Mouse (Mus musculus): ENCODE measurements around the gene Myo1e. TPM values are rescaled to one million over a fixed set of nuclear protein-coding genes. Genes with fewer than 3 reads are reported as not detected.
A peak's percentile ranks its signal among the peaks of the same experiment; 100 is the strongest.

Myo1e gene
- polyA plus RNA-seq, 1 experiment from 2014 or later, result 12.2 TPM

DNA sequence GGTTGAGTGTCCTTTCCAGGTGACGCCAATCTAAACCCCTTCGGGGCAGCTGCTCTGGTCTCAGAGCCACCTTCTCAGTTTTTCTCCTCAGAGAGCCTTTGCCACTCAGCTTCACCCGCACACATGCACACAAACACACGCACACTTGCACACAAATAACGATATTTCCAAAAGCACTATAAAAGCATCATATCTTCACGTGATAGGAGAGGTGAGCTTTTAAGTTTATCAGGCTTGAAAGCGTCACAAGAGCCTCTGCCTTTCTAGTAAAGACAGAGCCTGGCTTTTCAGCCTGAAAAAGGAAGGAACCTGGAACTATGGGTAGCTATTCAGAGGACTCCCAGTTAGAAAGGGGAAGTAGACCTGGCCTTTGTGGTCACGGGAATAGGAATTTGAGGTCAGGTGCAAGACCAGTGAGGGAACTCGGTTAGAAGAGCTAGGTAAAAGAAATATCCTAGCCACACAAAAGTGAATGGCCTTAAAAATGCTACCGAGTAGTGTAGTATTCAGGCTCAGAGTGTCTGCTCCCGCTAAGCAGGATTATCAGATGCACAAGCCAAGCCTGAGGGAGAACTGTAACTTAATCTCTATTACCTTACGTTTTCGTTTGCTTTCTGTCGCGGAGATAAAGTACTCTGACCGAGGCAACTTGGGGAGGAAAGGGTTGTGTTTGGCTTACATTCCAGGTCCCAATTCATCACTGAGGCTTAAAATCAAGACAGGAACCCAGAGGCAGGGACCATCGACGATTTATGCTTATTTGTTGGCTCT, 178.0 kb downstream of the Myo1e start:
- no peak for ATAC-seq (replicated peaks; ENCODE audit: extremely low read depth, insufficient read depth, low FRiP score)
- Histone ChIP-seq H3K4me3 (ENCODE audit: low read length) (no peak overlapping the region), H3K9ac (ENCODE audit: low read length) (no peak overlapping the region), H3K9me3 (replicated peaks; ENCODE audit: control insufficient read depth, low read length) (no peaks in the 10 kb centered on the region), H3K4me1 (ENCODE audit: control insufficient read depth, insufficient read depth, low read length) (0 out of 2 replicates have a peak, but pooled peaks cover 2% of the 10 kb centered on the region), H3K27ac (ENCODE audit: low read length) (no peak overlapping the region), H3K36me3 (ENCODE audit: control insufficient read depth, insufficient read depth) (peaks cover 7% of the 10 kb centered on the region), H3K4me2 (ENCODE audit: low read depth, low read length) (no peak overlapping the region), H3K27me3 (ENCODE audit: control insufficient read depth, insufficient read depth, low read length) (no peaks in the 10 kb centered on the region)
- WGBS, result 74% methylated on average over 18 of the region's 18 CpGs

DNA sequence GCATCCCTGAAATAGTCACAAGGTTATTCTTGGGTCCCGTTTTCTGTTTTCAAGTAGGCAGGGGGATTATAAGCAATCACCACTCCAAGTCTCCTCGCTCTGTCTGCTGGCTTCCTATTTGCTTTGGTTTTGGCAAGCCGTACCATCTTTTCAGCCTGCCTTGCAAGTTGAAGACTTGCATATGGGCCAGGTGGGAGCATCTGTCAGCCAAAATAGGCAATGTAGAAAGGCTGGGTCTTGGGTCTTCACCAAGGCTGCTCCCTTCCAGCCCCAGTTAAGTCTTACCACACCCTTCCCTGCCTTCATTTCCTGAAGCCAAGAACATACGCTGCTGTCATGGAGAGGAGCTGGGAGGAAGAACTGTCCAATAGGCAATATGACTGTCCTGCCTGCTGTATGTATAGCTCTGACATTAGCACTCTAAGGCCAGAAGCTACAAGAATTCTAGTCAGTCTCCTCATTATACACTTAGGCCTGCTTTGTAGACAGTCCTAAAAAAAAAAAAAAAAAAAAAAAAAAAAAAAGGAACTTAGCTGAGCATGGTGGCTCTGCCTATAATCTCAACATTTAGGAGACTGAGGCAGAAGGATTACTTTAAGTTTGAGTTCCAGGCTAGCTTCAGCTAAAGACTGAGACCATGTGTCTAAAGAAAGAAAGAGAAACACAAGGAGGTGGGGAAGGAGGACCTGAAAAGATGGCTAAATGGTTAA, 180.4 kb downstream of the Myo1e start:
- 79% methylated on average over 4 of the region's 4 CpGs for WGBS
- no peak for ATAC-seq (replicated peaks; ENCODE audit: extremely low read depth, insufficient read depth, low FRiP score)
- no peak overlapping the region for H3K9ac ChIP-seq (ENCODE audit: low read length)
- H3K36me3 ChIP-seq (ENCODE audit: control insufficient read depth, insufficient read depth), result peaks cover 4% of the 10 kb centered on the region
- 0 out of 2 replicates have a peak, but pooled peaks cover 2% of the 10 kb centered on the region for H3K4me1 ChIP-seq (ENCODE audit: control insufficient read depth, insufficient read depth, low read length)
- no peaks in the 10 kb centered on the region for H3K9me3 ChIP-seq (replicated peaks; ENCODE audit: control insufficient read depth, low read length)
- no peak overlapping the region for H3K27ac ChIP-seq (ENCODE audit: low read length)
- H3K27me3 ChIP-seq (ENCODE audit: control insufficient read depth, insufficient read depth, low read length), result no peaks in the 10 kb centered on the region
- no peak overlapping the region for H3K4me2 ChIP-seq (ENCODE audit: low read depth, low read length)
- no peak overlapping the region for H3K4me3 ChIP-seq (ENCODE audit: low read length)

DNA sequence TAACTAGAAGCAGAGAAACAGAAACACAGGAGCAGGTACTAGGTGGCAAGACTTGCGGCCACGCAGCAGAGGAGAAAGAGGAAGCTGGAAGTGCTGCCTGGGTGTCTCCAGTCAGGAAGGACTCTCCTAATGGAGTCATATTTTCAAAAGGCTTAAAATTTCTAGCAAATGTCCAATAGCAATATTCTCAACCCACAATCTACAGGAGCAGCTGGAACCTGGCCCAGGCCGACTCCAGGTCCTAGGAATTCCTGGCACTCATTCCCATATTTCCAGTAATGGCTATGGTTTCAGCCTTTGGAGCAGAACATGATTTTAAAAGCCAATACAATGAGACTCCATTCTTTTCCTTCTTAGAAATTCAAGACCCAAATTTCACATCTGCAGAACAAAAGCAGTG, 182.4 kb downstream of the Myo1e start:
- ATAC-seq (replicated peaks; ENCODE audit: extremely low read depth, insufficient read depth, low FRiP score), result no peak
- WGBS, result 64% methylated on average over 3 of the region's 3 CpGs
- H3K36me3 ChIP-seq (ENCODE audit: control insufficient read depth, insufficient read depth), result no peaks in the 10 kb centered on the region
- H3K4me3 ChIP-seq (ENCODE audit: low read length), result no peak overlapping the region
- H3K4me2 ChIP-seq (ENCODE audit: low read depth, low read length), result no peak overlapping the region
- H3K9me3 ChIP-seq (replicated peaks; ENCODE audit: control insufficient read depth, low read length), result no peaks in the 10 kb centered on the region
- no peak overlapping the region for H3K9ac ChIP-seq (ENCODE audit: low read length)
- no peak overlapping the region for H3K27ac ChIP-seq (ENCODE audit: low read length)
- H3K4me1 ChIP-seq (ENCODE audit: control insufficient read depth, insufficient read depth, low read length), result 0 out of 2 replicates have a peak, but pooled peaks cover 2% of the 10 kb centered on the region
- no peaks in the 10 kb centered on the region for H3K27me3 ChIP-seq (ENCODE audit: control insufficient read depth, insufficient read depth, low read length)

DNA sequence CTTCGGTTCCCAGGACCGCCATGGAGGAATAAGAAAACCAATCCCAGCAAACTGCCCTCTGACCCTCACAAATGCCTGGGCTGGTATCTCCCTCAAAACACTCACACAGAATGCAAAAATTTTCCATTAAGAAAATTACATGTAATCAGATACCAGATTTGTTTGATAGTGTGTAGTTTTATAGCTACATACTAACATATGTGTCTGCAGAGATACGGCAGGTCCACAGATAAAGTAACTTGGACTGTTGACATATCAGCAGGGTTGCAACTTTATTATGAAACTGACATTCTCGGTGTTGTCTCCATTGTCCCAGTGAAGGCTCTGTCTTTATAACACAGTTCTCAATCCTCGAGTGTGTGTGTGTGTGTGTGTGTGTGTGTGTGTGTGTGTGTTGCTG, 183.9 kb downstream of the Myo1e start:
- 86% methylated on average over 5 of the region's 5 CpGs for WGBS
- 0 out of 2 replicates have a peak, but pooled peaks cover 2% of the 10 kb centered on the region for H3K36me3 ChIP-seq (ENCODE audit: control insufficient read depth, insufficient read depth)
- no peak overlapping the region for H3K4me2 ChIP-seq (ENCODE audit: low read depth, low read length)
- 0 out of 2 replicates have a peak, but pooled peaks cover 2% of the 10 kb centered on the region for H3K4me1 ChIP-seq (ENCODE audit: control insufficient read depth, insufficient read depth, low read length)
- ATAC-seq (replicated peaks; ENCODE audit: extremely low read depth, insufficient read depth, low FRiP score), result no peak
- H3K27me3 ChIP-seq (ENCODE audit: control insufficient read depth, insufficient read depth, low read length), result no peaks in the 10 kb centered on the region
- H3K27ac ChIP-seq (ENCODE audit: low read length), result no peak overlapping the region
- H3K9me3 ChIP-seq (replicated peaks; ENCODE audit: control insufficient read depth, low read length), result no peaks in the 10 kb centered on the region
- no peak overlapping the region for H3K4me3 ChIP-seq (ENCODE audit: low read length)
- no peak overlapping the region for H3K9ac ChIP-seq (ENCODE audit: low read length)

DNA sequence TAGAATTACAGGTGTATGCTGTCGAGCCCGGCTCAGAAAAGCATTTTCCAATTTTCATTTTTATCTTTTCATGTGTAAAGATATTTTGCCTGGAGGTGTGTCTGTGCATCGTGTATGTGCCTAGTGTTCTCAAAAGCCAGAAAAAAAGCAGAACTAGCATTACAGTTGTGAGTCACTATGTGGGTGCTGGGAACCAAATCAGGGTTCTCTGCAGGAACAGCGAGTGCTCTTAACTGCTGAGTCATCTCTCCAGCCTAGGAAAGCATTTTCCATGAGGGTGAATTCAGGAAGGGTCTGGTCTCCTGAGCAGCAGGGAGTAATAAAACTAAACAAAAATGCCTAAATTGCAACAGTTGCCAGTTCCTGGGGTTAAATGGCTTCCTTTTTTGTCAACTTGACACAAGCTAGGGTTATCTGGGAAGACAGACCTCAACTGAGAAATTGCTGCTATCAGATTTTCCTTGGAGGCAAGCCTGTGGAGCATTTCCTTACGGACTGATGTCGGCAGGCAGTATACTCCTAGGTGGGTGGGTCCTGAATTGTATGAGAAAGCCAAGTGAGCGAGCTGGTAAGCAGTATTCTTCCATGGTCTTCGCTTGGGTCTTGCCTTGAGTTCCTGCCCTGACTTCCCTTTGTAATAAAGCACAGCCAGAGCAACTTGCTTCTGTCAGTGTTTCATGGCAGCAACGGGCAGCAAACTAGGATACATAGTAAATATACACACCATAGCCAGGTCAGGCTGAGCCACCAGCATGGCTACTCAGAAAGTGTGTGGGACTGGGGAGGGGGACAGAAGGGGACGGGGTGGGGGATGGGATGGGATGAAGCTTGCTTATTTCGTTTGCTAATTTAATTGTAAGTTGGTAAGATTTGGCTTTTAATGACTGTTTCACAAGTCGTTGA, 184.8 kb downstream of the Myo1e start:
- peaks cover 8% of the 10 kb centered on the region; the same call in 1 of the 2 replicates for H3K36me3 ChIP-seq (ENCODE audit: control insufficient read depth, insufficient read depth)
- H3K4me1 ChIP-seq (ENCODE audit: control insufficient read depth, insufficient read depth, low read length), result 0 out of 2 replicates have a peak, but pooled peaks cover 2% of the 10 kb centered on the region
- no peak overlapping the region for H3K9ac ChIP-seq (ENCODE audit: low read length)
- no peaks in the 10 kb centered on the region for H3K27me3 ChIP-seq (ENCODE audit: control insufficient read depth, insufficient read depth, low read length)
- no peak overlapping the region for H3K4me2 ChIP-seq (ENCODE audit: low read depth, low read length)
- no peak for ATAC-seq (replicated peaks; ENCODE audit: extremely low read depth, insufficient read depth, low FRiP score)
- H3K9me3 ChIP-seq (replicated peaks; ENCODE audit: control insufficient read depth, low read length), result no peaks in the 10 kb centered on the region
- WGBS, result 72% methylated on average over 12 of the region's 12 CpGs
- no peak overlapping the region for H3K27ac ChIP-seq (ENCODE audit: low read length)
- H3K4me3 ChIP-seq (ENCODE audit: low read length), result no peak overlapping the region

DNA sequence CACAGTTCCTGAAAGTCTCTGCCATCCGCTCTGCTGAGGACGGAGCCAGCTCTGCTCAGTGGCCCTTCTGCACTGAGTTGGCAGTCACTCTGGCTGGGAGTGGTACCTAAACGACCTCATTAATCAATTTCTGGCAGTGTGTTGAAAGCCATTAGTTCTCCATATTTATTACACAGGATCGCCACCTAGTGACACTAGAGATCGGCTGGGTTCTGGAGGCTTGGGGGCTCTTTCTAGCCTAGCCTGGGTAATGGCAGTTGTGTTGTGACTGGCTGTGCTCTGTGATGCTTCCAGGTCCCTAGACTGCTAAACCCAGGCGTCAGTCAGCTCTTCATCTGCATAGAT, 185.4 kb downstream of the Myo1e start:
- Histone ChIP-seq H3K36me3 (ENCODE audit: control insufficient read depth, insufficient read depth) (peaks cover 8% of the 10 kb centered on the region; the same call in 1 of the 2 replicates), H3K9ac (ENCODE audit: low read length) (no peak overlapping the region), H3K27ac (ENCODE audit: low read length) (no peak overlapping the region), H3K27me3 (ENCODE audit: control insufficient read depth, insufficient read depth, low read length) (no peaks in the 10 kb centered on the region), H3K4me1 (ENCODE audit: control insufficient read depth, insufficient read depth, low read length) (0 out of 2 replicates have a peak, but pooled peaks cover 2% of the 10 kb centered on the region), H3K4me3 (ENCODE audit: low read length) (no peak overlapping the region), H3K4me2 (ENCODE audit: low read depth, low read length) (no peak overlapping the region), H3K9me3 (replicated peaks; ENCODE audit: control insufficient read depth, low read length) (no peaks in the 10 kb centered on the region)
- WGBS, result 18% methylated on average over 6 of the region's 6 CpGs
- 0 out of 2 replicates have a peak, but pooled peaks have one; percentile 32 for ATAC-seq (replicated peaks; ENCODE audit: extremely low read depth, insufficient read depth, low FRiP score)

DNA sequence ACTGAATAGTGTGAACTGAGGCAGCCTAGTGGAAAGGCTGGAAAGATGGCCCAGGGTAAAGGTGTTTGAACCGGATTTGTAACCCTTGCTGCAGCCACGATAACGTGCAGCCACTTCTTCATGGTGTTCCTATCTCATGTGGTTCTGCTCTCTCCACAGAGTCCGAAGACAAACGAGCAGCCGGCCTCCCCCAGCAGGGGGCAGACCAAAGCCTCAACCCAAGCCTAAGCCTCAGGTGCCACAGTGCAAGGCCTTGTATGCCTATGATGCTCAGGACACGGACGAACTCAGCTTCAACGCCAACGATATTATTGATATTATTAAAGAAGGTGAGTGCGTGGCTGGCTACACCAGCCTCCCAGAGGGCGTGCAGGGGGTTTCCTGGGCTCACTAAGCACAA, 188.5 kb downstream of the Myo1e start:
- Histone ChIP-seq H3K27ac (ENCODE audit: low read length) (no peak overlapping the region), H3K4me3 (ENCODE audit: low read length) (no peak overlapping the region), H3K9me3 (replicated peaks; ENCODE audit: control insufficient read depth, low read length) (no peaks in the 10 kb centered on the region), H3K4me1 (ENCODE audit: control insufficient read depth, insufficient read depth, low read length) (no peaks in the 10 kb centered on the region), H3K9ac (ENCODE audit: low read length) (no peak overlapping the region), H3K4me2 (ENCODE audit: low read depth, low read length) (no peak overlapping the region), H3K27me3 (ENCODE audit: control insufficient read depth, insufficient read depth, low read length) (no peaks in the 10 kb centered on the region), H3K36me3 (ENCODE audit: control insufficient read depth, insufficient read depth) (peaks cover 17% of the 10 kb centered on the region)
- no peak for ATAC-seq (replicated peaks; ENCODE audit: extremely low read depth, insufficient read depth, low FRiP score)
- 89% methylated on average over 12 of the region's 12 CpGs for WGBS

DNA sequence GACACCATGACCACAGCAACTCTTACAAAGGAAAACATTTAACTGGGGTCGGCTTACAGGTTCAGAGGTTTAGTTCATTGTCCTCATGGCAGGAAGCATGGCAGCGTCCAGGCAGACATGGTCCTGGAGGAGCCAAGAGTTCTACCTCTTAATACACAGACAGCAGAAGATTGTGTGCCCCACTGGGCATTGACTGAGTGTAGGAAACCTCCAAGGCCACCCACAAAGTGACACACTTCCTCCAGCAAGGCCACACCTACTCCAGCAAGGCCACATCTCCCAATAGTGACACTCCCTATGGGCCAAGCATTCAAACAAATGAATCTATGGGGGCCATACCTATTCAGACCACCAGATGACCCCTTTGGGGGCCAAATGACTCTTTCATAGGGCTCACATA, 188.9 kb downstream of the Myo1e start:
- Histone ChIP-seq H3K4me3 (ENCODE audit: low read length) (no peak overlapping the region), H3K27me3 (ENCODE audit: control insufficient read depth, insufficient read depth, low read length) (no peaks in the 10 kb centered on the region), H3K27ac (ENCODE audit: low read length) (no peak overlapping the region), H3K36me3 (ENCODE audit: control insufficient read depth, insufficient read depth) (peaks cover 19% of the 10 kb centered on the region), H3K9ac (ENCODE audit: low read length) (no peak overlapping the region), H3K9me3 (replicated peaks; ENCODE audit: control insufficient read depth, low read length) (no peaks in the 10 kb centered on the region), H3K4me1 (ENCODE audit: control insufficient read depth, insufficient read depth, low read length) (no peaks in the 10 kb centered on the region), H3K4me2 (ENCODE audit: low read depth, low read length) (no peak overlapping the region)
- WGBS, result 80% methylated on average over 2 of the region's 2 CpGs
- no peak for ATAC-seq (replicated peaks; ENCODE audit: extremely low read depth, insufficient read depth, low FRiP score)

All from heart, embryonic 16.5 days (tissue).